In genomic region chr2:92987108-92987618, GRCm38 (mm10) we compare ENCODE assay signal across 11 mouse cellular contexts. TPM values are rescaled to one million over a fixed set of nuclear protein-coding genes. Genes with fewer than 3 reads are reported as not detected.
DNase-seq lines count a peak whose midpoint lies in the region; ATAC-seq and TF ChIP-seq lines count a peak whose summit lies in the region.
"Had no signal": no experiment of that assay in that cellular context is flagged by ENCODE, and none has a peak within 500 bp of the region (broad histone marks: within the 10 kb centered on the region; RNA-seq: fewer than 3 reads in every experiment).

No protein-coding gene starts in this region.

- 72% methylated on average over 7 of the region's 7 CpGs for WGBS in kidney, embryonic 14.5 days
- 81% methylated on average over 7 of the region's 7 CpGs for WGBS in embryonic facial prominence, embryonic 10.5 days
- WGBS in intestine, embryonic 15.5 days, result 85% methylated on average over 7 of the region's 7 CpGs
- 69% methylated on average over 7 of the region's 7 CpGs for WGBS in lung, postnatal 0 days
- 86% methylated on average over 7 of the region's 7 CpGs for WGBS in midbrain, embryonic 10.5 days
- 75% methylated on average over 7 of the region's 7 CpGs for WGBS in forebrain, embryonic 13.5 days

- no peak overlapping the region for H3K9ac ChIP-seq in kidney, embryonic 14.5 days (ENCODE audit: low read depth, low read length)
- H3K9ac ChIP-seq in intestine, embryonic 15.5 days, result no peak overlapping the region
- no peak overlapping the region for H3K9ac ChIP-seq in lung, postnatal 0 days (replicated peaks; ENCODE audit: low read depth)
- H3K9ac ChIP-seq in forebrain, embryonic 13.5 days, result no peak overlapping the region
- H3K9ac ChIP-seq: forebrain, postnatal 0 days; midbrain, embryonic 12.5 days had no signal

- no peak for ATAC-seq in kidney, embryonic 14.5 days (ENCODE audit: low FRiP score, low TSS enrichment)
- no peak for ATAC-seq in intestine, embryonic 15.5 days
- ATAC-seq in lung, postnatal 0 days, result no peak
- ATAC-seq in forebrain, embryonic 13.5 days, result no peak
- ATAC-seq: inflammation-experienced regulatory T-cells, adult 6 months had no signal

- no peaks in the 10 kb centered on the region for H3K27me3 ChIP-seq in kidney, embryonic 14.5 days (ENCODE audit: control insufficient read depth, insufficient read depth, low read length)
- no peaks in the 10 kb centered on the region for H3K27me3 ChIP-seq in embryonic facial prominence, embryonic 10.5 days (replicated peaks; ENCODE audit: low read depth, poor library complexity, severe bottlenecking)
- no peaks in the 10 kb centered on the region for H3K27me3 ChIP-seq in intestine, embryonic 15.5 days (replicated peaks)
- H3K27me3 ChIP-seq in lung, postnatal 0 days (replicated peaks; ENCODE audit: insufficient read depth, low read length), result no peaks in the 10 kb centered on the region
- no peaks in the 10 kb centered on the region for H3K27me3 ChIP-seq in midbrain, embryonic 10.5 days (ENCODE audit: low read depth, poor library complexity, severe bottlenecking)
- H3K27me3 ChIP-seq in forebrain, embryonic 13.5 days, result no peaks in the 10 kb centered on the region
- H3K27me3 ChIP-seq: midbrain, embryonic 12.5 days had no signal

- H3K36me3 ChIP-seq in kidney, embryonic 14.5 days (ENCODE audit: control insufficient read depth, insufficient read depth, low read length), result peaks cover 33% of the 10 kb centered on the region
- peaks cover 55% of the 10 kb centered on the region for H3K36me3 ChIP-seq in embryonic facial prominence, embryonic 10.5 days (replicated peaks)
- peaks cover 26% of the 10 kb centered on the region for H3K36me3 ChIP-seq in intestine, embryonic 15.5 days
- peaks cover 6% of the 10 kb centered on the region; the same call in 1 of the 2 replicates for H3K36me3 ChIP-seq in lung, postnatal 0 days (ENCODE audit: insufficient read depth, low read length)
- peaks cover 27% of the 10 kb centered on the region for H3K36me3 ChIP-seq in midbrain, embryonic 10.5 days
- H3K36me3 ChIP-seq in forebrain, embryonic 13.5 days (ENCODE audit: poor library complexity, severe bottlenecking), result peaks cover 37% of the 10 kb centered on the region

- H3K9me3 ChIP-seq in kidney, embryonic 14.5 days (ENCODE audit: control insufficient read depth, low read length), result no peaks in the 10 kb centered on the region
- H3K9me3 ChIP-seq in embryonic facial prominence, embryonic 10.5 days, result no peaks in the 10 kb centered on the region
- H3K9me3 ChIP-seq in intestine, embryonic 15.5 days, result no peaks in the 10 kb centered on the region
- no peaks in the 10 kb centered on the region for H3K9me3 ChIP-seq in lung, postnatal 0 days (ENCODE audit: low read length)
- H3K9me3 ChIP-seq in midbrain, embryonic 10.5 days (replicated peaks), result no peaks in the 10 kb centered on the region
- no peaks in the 10 kb centered on the region for H3K9me3 ChIP-seq in forebrain, embryonic 13.5 days (replicated peaks)
- H3K9me3 ChIP-seq: midbrain, embryonic 12.5 days had no signal

- no peak for DNase-seq in kidney, adult 11 months
- DNase-seq in embryonic facial prominence, embryonic 10.5 days (ENCODE audit: low spot score), result no peak
- DNase-seq in lung, postnatal 0 days (ENCODE audit: low spot score), result peak; percentile 30
- no peak for DNase-seq in thymus, adult 18-20 months
- DNase-seq in midbrain, embryonic 10.5 days (ENCODE audit: low spot score), result no peak

- peak overlapping the region; percentile 65; the same call in 1 of the 2 replicates for H3K27ac ChIP-seq in kidney, embryonic 14.5 days (ENCODE audit: low read depth, low read length)
- H3K27ac ChIP-seq in embryonic facial prominence, embryonic 10.5 days (replicated peaks), result peak overlapping the region; percentile 85; the same call in 1 of the 2 replicates
- peak overlapping the region; percentile 77 for H3K27ac ChIP-seq in intestine, embryonic 15.5 days
- peak overlapping the region; percentile 93 for H3K27ac ChIP-seq in lung, postnatal 0 days (ENCODE audit: low read length)
- H3K27ac ChIP-seq in midbrain, embryonic 10.5 days (replicated peaks), result no peak overlapping the region
- H3K27ac ChIP-seq in forebrain, embryonic 13.5 days, result no peak overlapping the region
- H3K27ac ChIP-seq: midbrain, embryonic 12.5 days had no signal

- no peak overlapping the region for H3K4me2 ChIP-seq in kidney, embryonic 14.5 days (replicated peaks; ENCODE audit: low read depth, low read length)
- no peak overlapping the region for H3K4me2 ChIP-seq in intestine, embryonic 15.5 days (replicated peaks)
- no peak overlapping the region; the same call in 1 of the 2 replicates for H3K4me2 ChIP-seq in lung, postnatal 0 days (replicated peaks; ENCODE audit: low read depth, low read length)
- H3K4me2 ChIP-seq in forebrain, embryonic 13.5 days, result no peak overlapping the region
- H3K4me2 ChIP-seq: midbrain, embryonic 12.5 days had no signal

- peaks cover 16% of the 10 kb centered on the region for H3K4me1 ChIP-seq in kidney, embryonic 14.5 days (ENCODE audit: control insufficient read depth, insufficient read depth, low read length)
- H3K4me1 ChIP-seq in embryonic facial prominence, embryonic 10.5 days, result peaks cover 40% of the 10 kb centered on the region
- H3K4me1 ChIP-seq in intestine, embryonic 15.5 days (replicated peaks), result peaks cover 17% of the 10 kb centered on the region
- peaks cover 39% of the 10 kb centered on the region for H3K4me1 ChIP-seq in lung, postnatal 0 days (ENCODE audit: insufficient read depth, low read depth, low read length)
- peaks cover 31% of the 10 kb centered on the region for H3K4me1 ChIP-seq in midbrain, embryonic 10.5 days
- peaks cover 12% of the 10 kb centered on the region for H3K4me1 ChIP-seq in forebrain, embryonic 13.5 days

- H3K4me3 ChIP-seq in kidney, embryonic 14.5 days (ENCODE audit: low read length), result no peak overlapping the region
- no peak overlapping the region for H3K4me3 ChIP-seq in embryonic facial prominence, embryonic 10.5 days
- H3K4me3 ChIP-seq in intestine, embryonic 15.5 days (replicated peaks), result no peak overlapping the region
- no peak overlapping the region for H3K4me3 ChIP-seq in lung, postnatal 0 days (ENCODE audit: low read depth, low read length)
- H3K4me3 ChIP-seq in midbrain, embryonic 10.5 days, result no peak overlapping the region
- H3K4me3 ChIP-seq in forebrain, embryonic 13.5 days, result no peak overlapping the region
- H3K4me3 ChIP-seq: midbrain, embryonic 12.5 days had no signal

- peak; percentile 53 for TF ChIP-seq CTCF in lung, postnatal 0 days (IDR thresholded peaks at IDR 0.05)

- no peak for TF ChIP-seq EP300 in lung, postnatal 0 days (IDR thresholded peaks at IDR 0.05)

RNA-seq across cellular contexts. Expression of gene Prdm11, which starts 58.8 kb away (rescaled TPM):
- 4.3 and 5.1 TPM in 2 replicates for polyA plus RNA-seq in kidney, embryonic 14.5 days (2014; fragmentation: Nextera tagmentation; extraction: Ambion mirVana)
- polyA plus RNA-seq in embryonic facial prominence, embryonic 10.5 days (2016; fragmentation: Nextera tagmentation; extraction: Ambion mirVana), result 2.9 and 3.5 TPM in 2 replicates
- polyA plus RNA-seq in intestine, embryonic 15.5 days (2015; fragmentation: Nextera tagmentation; extraction: Ambion mirVana), result 8.0 and 8.6 TPM in 2 replicates
- 3.7 and 4.5 TPM in 2 replicates for polyA plus RNA-seq in lung, postnatal 0 days (2015; fragmentation: Nextera tagmentation; extraction: Ambion mirVana)
- 1.5 and 1.7 TPM in 2 replicates for polyA plus RNA-seq in midbrain, embryonic 10.5 days (2016; fragmentation: Nextera tagmentation; extraction: Ambion mirVana)
- polyA plus RNA-seq in forebrain, embryonic 13.5 days (2015; fragmentation: Nextera tagmentation; extraction: Ambion mirVana), result 1.4 and 1.9 TPM in 2 replicates

Comparison
In these comparisons a context has a peak if more than half of its experiments do, and no peak if none do; other contexts are left out.
1. H3K27ac ChIP-seq: peak in kidney, embryonic 14.5 days (single experiment), embryonic facial prominence, embryonic 10.5 days (single experiment), intestine, embryonic 15.5 days (single experiment) and lung, postnatal 0 days (single experiment); none in midbrain, embryonic 10.5 days (single experiment) and forebrain, embryonic 13.5 days (single experiment).